24 mouse cellular contexts compared by ENCODE assay signal in the genomic region with DNA sequence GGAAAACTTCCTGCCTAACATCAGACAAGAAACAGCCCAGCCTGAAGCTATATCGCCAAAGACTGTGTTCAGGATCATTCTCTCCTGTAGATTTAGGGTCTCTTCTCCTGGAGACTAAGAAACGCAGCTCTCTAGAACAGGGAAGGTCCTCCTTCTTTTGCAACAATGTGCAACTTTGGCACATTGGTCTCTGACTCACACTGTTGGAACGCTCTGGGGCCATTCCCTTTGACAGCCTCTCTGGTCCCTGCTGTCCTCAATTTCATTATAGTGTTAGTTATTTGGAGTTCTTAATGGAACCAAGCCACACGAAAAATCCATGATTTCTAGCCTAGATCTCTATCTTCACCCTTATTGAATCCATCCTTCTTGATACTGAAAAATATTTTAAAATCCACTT. TPM values are rescaled to one million over a fixed set of nuclear protein-coding genes. Genes with fewer than 3 reads are reported as not detected.
DNase-seq lines count a peak whose midpoint lies in the region; TF ChIP-seq lines count a peak whose summit lies in the region.
"Had no signal": no experiment of that assay in that cellular context is flagged by ENCODE, and none has a peak within 500 bp of the region (broad histone marks: within the 10 kb centered on the region; RNA-seq: fewer than 3 reads in every experiment).

No protein-coding gene starts in this region.

- no peak for TF ChIP-seq CTCF in heart, adult 2 months (IDR thresholded peaks at IDR 0.05)

- 67% methylated on average over 4 of the region's 4 CpGs for WGBS in heart, adult 2 months

- H3K36me3 ChIP-seq in heart, adult 2 months (ENCODE audit: control insufficient read depth, insufficient read depth, low read length) = peaks cover 62% of the 10 kb centered on the region
- H3K36me3 ChIP-seq: forebrain, embryonic 10.5 days; midbrain, embryonic 12.5 days; neural tube, embryonic 15.5 days had no signal

- H3K4me1 ChIP-seq in heart, adult 2 months (ENCODE audit: control insufficient read depth, insufficient read depth, low read length) = peaks cover 32% of the 10 kb centered on the region

- DNase-seq in adrenal gland, postnatal 14 days = peak; percentile 58
- no peak for DNase-seq in adrenal gland, postnatal 4 days (ENCODE audit: low spot score in 2 of 2)
- peak in 1 of 2 experiments; percentile 51 for DNase-seq in heart, adult 2 months
- no peak for DNase-seq in heart, adult 8-10 months (ENCODE audit: low spot score)
- DNase-seq in 3134 (ENCODE audit: extremely low read depth, insufficient read length, low spot score) (peak; percentile 51), adipocyte (ENCODE audit: low spot score) (peak; percentile 48)
- DNase-seq in left cerebral cortex, postnatal 36 days (ENCODE audit: low spot score in 2 of 2) = no peak
- DNase-seq: adrenal gland, postnatal 10 days; B cell, adult 2 months; cerebellum, adult 11-12 months; cerebellum, postnatal 10 days; kidney, adult 9 months; kidney, postnatal 14 days; thymus, postnatal 25 days had no signal

- H3K27me3 ChIP-seq in heart, adult 2 months (ENCODE audit: control insufficient read depth, insufficient read depth, low read length) = no peaks in the 10 kb centered on the region
- H3K27me3 ChIP-seq: heart, embryonic 15.5 days; stomach, embryonic 15.5 days had no signal

- no peak for TF ChIP-seq POLR2A in heart, adult 2 months (IDR thresholded peaks at IDR 0.05; ENCODE audit: insufficient read depth, low read depth, low read length)

- intact Hi-C loops in heart, adult 2 months (cut with DNase I) = no loop called here
- intact Hi-C loops in left cerebral cortex, postnatal 36 days (cut with DNase I) = no loop called here

- peaks cover 5% of the 10 kb centered on the region for H3K79me2 ChIP-seq in heart, adult 2 months (replicated peaks; ENCODE audit: control insufficient read depth, insufficient read depth, low read length)

- no peak overlapping the region for H3K9ac ChIP-seq in heart, adult 2 months (ENCODE audit: low read depth, low read length)
- H3K9ac ChIP-seq: heart, embryonic 15.5 days; midbrain, embryonic 12.5 days; neural tube, embryonic 15.5 days; stomach, embryonic 15.5 days had no signal

- no peak overlapping the region for H3K4me3 ChIP-seq in heart, adult 2 months
- H3K4me3 ChIP-seq: embryonic facial prominence, embryonic 10.5 days; forebrain, embryonic 10.5 days; heart, embryonic 15.5 days; hindbrain, embryonic 10.5 days; layer of hippocampus, adult 2 months; midbrain, embryonic 12.5 days; neural tube, embryonic 15.5 days; stomach, embryonic 15.5 days had no signal

- TF ChIP-seq EP300 in heart, adult 2 months (IDR thresholded peaks at IDR 0.05; ENCODE audit: insufficient read depth, low read depth, low read length) = no peak

- peak overlapping the region; percentile 12; the same call in 1 of the 2 replicates for H3K27ac ChIP-seq in heart, adult 2 months
- H3K27ac ChIP-seq: embryonic facial prominence, embryonic 10.5 days; forebrain, embryonic 10.5 days; heart, embryonic 15.5 days; hindbrain, embryonic 10.5 days; hindbrain, postnatal 0 days; layer of hippocampus, adult 2 months; midbrain, embryonic 12.5 days; neural tube, embryonic 15.5 days; stomach, embryonic 15.5 days had no signal

RNA-seq across cellular contexts. Expression of a gene that starts 7.1 kb away (rescaled TPM):
- total RNA-seq in adrenal gland, postnatal 14 days (2021) = 283 and 294 TPM in 2 replicates
- total RNA-seq in adrenal gland, postnatal 4 days (2021) = 100 to 1,000 TPM; 314 to 316 TPM
- 100 to 1,000 TPM; 154 to 174 TPM for total RNA-seq in heart, adult 2 months (2021)
- polyA plus RNA-seq in heart, adult 2 months (2012; rRNA removed) = 80.2 and 114 TPM in 2 replicates
- 100 to 1,000 TPM; 157 to 180 (median 176) TPM for total RNA-seq in heart, adult 8-10 months (2022)
- 10 to 100 TPM; 53.4 to 70.4 TPM for total RNA-seq in left cerebral cortex, postnatal 36 days (2021)
- total RNA-seq: MEL had no signal

Comparison
In these comparisons a context has a peak if more than half of its experiments do, and no peak if none do; other contexts are left out.
1. DNase-seq: peak in adrenal gland, postnatal 14 days (single experiment), 3134 (single experiment) and adipocyte (single experiment); none in adrenal gland, postnatal 4 days (0 of 2), heart, adult 8-10 months (single experiment) and left cerebral cortex, postnatal 36 days (0 of 2).